Comparison of ENCODE assay signal across 19 mouse cellular contexts in genomic region chr1:176971479-176971797, GRCm38 (mm10).
DNase-seq lines count a peak whose midpoint lies in the region; ATAC-seq and TF ChIP-seq lines count a peak whose summit lies in the region.
"Had no signal": no experiment of that assay in that cellular context is flagged by ENCODE, and none has a peak within 500 bp of the region (broad histone marks: within the 10 kb centered on the region; RNA-seq: fewer than 3 reads in every experiment).

No protein-coding gene starts in this region.

- no peak overlapping the region for H3K9ac ChIP-seq in forebrain, postnatal 0 days
- no peak overlapping the region for H3K9ac ChIP-seq in midbrain, embryonic 12.5 days (replicated peaks)
- H3K9ac ChIP-seq: liver, embryonic 13.5 days had no signal

- no peak for ATAC-seq in forebrain, postnatal 0 days
- no peak for ATAC-seq in midbrain, embryonic 12.5 days (ENCODE audit: low FRiP score, low read depth)
- ATAC-seq in activated CD4-positive, CD25-positive, alpha-beta regulatory T cell, adult 4 months, result no peak
- ATAC-seq: intestine, postnatal 0 days; Patski had no signal

- H3K27me3 ChIP-seq in forebrain, postnatal 0 days (ENCODE audit: insufficient read depth, low read length), result no peaks in the 10 kb centered on the region
- no peaks in the 10 kb centered on the region for H3K27me3 ChIP-seq in midbrain, embryonic 12.5 days
- H3K27me3 ChIP-seq: liver, embryonic 13.5 days; Patski had no signal

- TF ChIP-seq CTCF in layer of hippocampus, adult 2 months (conservative IDR thresholded peaks at IDR 0.05), result no peak
- TF ChIP-seq CTCF in forebrain, postnatal 0 days (IDR thresholded peaks at IDR 0.05; ENCODE audit: low read depth), result no peak

- H3K4me3 ChIP-seq in layer of hippocampus, adult 2 months, result no peak overlapping the region
- no peak overlapping the region for H3K4me3 ChIP-seq in forebrain, postnatal 0 days (ENCODE audit: low read depth, low read length)
- H3K4me3 ChIP-seq in midbrain, embryonic 12.5 days, result no peak overlapping the region
- H3K4me3 ChIP-seq: limb, embryonic 10.5 days; liver, embryonic 13.5 days had no signal

- 66% methylated on average over 4 of the region's 4 CpGs for WGBS in forebrain, postnatal 0 days
- 83% methylated on average over 4 of the region's 4 CpGs for WGBS in midbrain, embryonic 12.5 days

- H3K4me2 ChIP-seq in forebrain, postnatal 0 days (ENCODE audit: low read depth), result no peak overlapping the region
- no peak overlapping the region for H3K4me2 ChIP-seq in midbrain, embryonic 12.5 days (replicated peaks)
- H3K4me2 ChIP-seq: heart, embryonic 11.5 days; liver, embryonic 13.5 days had no signal

- no peaks in the 10 kb centered on the region for H3K36me3 ChIP-seq in forebrain, postnatal 0 days (ENCODE audit: insufficient read depth)
- H3K36me3 ChIP-seq in midbrain, embryonic 12.5 days, result no peaks in the 10 kb centered on the region
- H3K36me3 ChIP-seq: limb, embryonic 10.5 days; liver, embryonic 13.5 days had no signal

- no peaks in the 10 kb centered on the region for H3K4me1 ChIP-seq in forebrain, postnatal 0 days (ENCODE audit: insufficient read depth)
- H3K4me1 ChIP-seq in midbrain, embryonic 12.5 days, result peaks cover 8% of the 10 kb centered on the region; the same call in 1 of the 2 replicates
- H3K4me1 ChIP-seq: limb, embryonic 10.5 days; liver, embryonic 13.5 days had no signal

- H3K9me3 ChIP-seq in forebrain, postnatal 0 days (ENCODE audit: low read length), result no peaks in the 10 kb centered on the region
- H3K9me3 ChIP-seq in midbrain, embryonic 12.5 days, result no peaks in the 10 kb centered on the region
- H3K9me3 ChIP-seq: limb, embryonic 10.5 days; liver, embryonic 13.5 days had no signal

- no peak for DNase-seq in layer of hippocampus, adult 2 months (ENCODE audit: low spot score in 2 of 2)
- no peak for DNase-seq in layer of hippocampus, postnatal 36 days
- DNase-seq in brain, adult 2 months (ENCODE audit: low read depth, low spot score), result peak; percentile 48
- DNase-seq in forebrain, postnatal 0 days, result no peak
- DNase-seq in cerebellum, postnatal 14 days, result no peak
- DNase-seq: B cell, adult 2 months; cerebellum, adult 11-12 months; gastrocnemius, postnatal 25 days; heart, postnatal 36 days; kidney, postnatal 14 days; liver, embryonic 13.5 days; right cerebral cortex, postnatal 25 days; thymus, postnatal 36 days had no signal

- H3K27ac ChIP-seq in layer of hippocampus, adult 2 months, result peak overlapping the region; percentile 90
- peak overlapping the region; percentile 63; the same call in 1 of the 2 replicates for H3K27ac ChIP-seq in forebrain, postnatal 0 days (ENCODE audit: low read depth, low read length)
- peak overlapping the region; percentile 46; the same call in 1 of the 2 replicates for H3K27ac ChIP-seq in midbrain, embryonic 12.5 days (replicated peaks)
- H3K27ac ChIP-seq: limb, embryonic 10.5 days; liver, embryonic 13.5 days had no signal
